In the genomic region with DNA sequence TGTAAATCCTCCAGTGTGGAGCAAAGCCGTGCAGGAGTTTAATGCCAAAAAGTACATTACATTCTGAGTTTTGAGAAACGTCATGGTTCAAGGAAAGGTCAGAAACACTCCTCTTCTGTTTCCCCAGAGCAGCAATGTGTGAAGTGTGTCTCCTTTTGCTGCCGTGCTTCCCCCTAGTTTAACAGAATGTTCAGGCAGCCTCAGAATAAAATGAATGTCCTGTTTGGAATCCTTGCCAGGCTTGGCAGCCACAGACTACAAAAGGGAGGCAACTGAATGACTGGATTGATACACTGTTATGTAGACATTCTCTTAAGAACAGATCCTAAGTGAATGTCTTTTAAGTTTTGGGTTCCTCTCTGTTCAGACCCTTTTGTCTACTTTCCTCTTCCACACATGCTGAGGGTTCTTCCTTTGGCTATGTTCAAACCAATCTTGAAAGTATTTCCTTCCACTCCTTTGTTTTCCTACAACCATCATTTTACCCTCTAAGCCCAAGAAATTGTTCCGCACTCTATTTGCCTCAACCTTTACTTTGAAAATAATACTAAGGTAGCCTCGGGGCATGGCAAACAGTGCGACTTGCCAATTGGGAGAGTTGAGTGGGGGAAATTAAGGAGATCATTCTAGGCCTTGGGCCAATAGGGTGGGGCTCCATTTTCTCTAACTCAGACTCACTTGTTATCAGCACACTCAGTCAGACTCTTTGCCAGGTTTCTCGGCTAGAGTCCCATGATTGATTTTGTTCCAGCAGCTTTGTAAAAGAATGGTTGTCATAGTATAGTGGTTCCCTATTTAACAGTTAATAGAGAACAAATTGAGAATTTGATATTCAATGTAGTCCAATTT, we compare ENCODE assay signal across 8 mouse cellular contexts.
A peak's percentile ranks its signal among the peaks of the same experiment; 100 is the strongest.
DNase-seq lines count a peak whose midpoint lies in the region; ATAC-seq lines count a peak whose summit lies in the region.

No protein-coding gene starts in this region.

- ATAC-seq in inflammation-experienced regulatory T-cells, adult 6 months, result no peak

- DNase-seq in layer of hippocampus, postnatal 10 days (ENCODE audit: low spot score in 2 of 2), result peak; percentile 23 to 35
- no peak for DNase-seq in layer of hippocampus, adult 18-20 months (ENCODE audit: low spot score in 2 of 2)
- DNase-seq in embryo, embryonic 10.5 days (ENCODE audit: low spot score), result peak; percentile 29
- peak; percentile 19 for DNase-seq in gastrocnemius, postnatal 10 days
- DNase-seq in kidney, postnatal 14 days, result peak; percentile 6
- peak; percentile 25 for DNase-seq in right cerebral cortex, postnatal 4 days
- DNase-seq in layer of hippocampus, postnatal 25 days (ENCODE audit: extremely low spot score in 1 of 2, low spot score in 1 of 2), result no peak

Comparison
In these comparisons a context has a peak if more than half of its experiments do, and no peak if none do; other contexts are left out.
1. DNase-seq: peak in layer of hippocampus, postnatal 10 days (2 of 2), embryo, embryonic 10.5 days (single experiment), gastrocnemius, postnatal 10 days (single experiment), kidney, postnatal 14 days (single experiment) and right cerebral cortex, postnatal 4 days (single experiment); none in layer of hippocampus, adult 18-20 months (0 of 2) and layer of hippocampus, postnatal 25 days (0 of 2).